Mouse (Mus musculus): ENCODE data around the gene Lelp1. TPM values are rescaled to one million over a fixed set of nuclear protein-coding genes. Genes with fewer than 3 reads are reported as not detected.

The Lelp1 gene
- total RNA-seq (2015) (not detected in 2 replicates), total RNA-seq (2017) (not detected in 2 replicates)

DNA sequence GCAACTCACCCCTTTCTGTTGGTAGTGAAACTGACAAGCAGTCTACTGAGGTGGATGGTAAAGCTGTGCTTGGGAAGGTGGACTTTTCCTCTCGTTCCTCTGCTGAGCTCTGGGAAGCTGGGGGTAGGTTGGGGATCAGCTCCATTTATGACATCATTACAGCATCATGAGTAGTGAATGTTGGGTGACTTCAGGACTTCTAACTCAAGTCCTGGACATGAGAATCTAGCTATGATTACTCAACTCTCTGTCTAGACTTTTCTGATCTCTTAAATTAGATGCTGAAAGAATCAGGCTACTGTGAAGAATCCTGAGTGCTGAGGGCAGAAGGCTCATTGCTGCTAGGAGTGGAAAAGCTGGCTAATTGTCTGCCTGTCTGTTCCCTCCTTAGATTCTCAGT lies at the start of gene Lelp1:
Gene Lelp1, minus strand, starts transcription at position 101 of the 400 bp plus-strand sequence.
- no peak for ATAC-seq (ENCODE audit: poor library complexity, severe bottlenecking)

DNA sequence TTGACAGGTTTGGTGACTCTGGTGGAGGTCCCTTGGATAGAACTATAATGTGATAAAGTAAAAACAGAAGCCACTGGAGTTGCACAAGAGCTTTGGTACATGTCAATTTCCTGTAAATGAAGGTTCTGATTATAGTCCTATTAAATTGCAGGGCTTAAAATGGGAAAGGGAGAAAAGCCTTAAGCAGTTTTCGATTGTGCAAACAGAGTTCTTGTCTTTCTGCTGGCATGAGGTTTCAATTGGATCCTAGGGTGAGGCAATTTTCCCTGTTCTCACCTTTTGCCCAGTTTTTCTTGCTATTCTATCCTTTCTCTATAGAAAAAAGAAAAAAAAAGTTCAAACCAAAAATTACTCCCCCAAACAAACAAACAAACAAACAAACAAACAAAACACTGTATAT lies 34.3 kb upstream of the Lelp1 start:
- no peak for ATAC-seq (ENCODE audit: poor library complexity, severe bottlenecking)

DNA sequence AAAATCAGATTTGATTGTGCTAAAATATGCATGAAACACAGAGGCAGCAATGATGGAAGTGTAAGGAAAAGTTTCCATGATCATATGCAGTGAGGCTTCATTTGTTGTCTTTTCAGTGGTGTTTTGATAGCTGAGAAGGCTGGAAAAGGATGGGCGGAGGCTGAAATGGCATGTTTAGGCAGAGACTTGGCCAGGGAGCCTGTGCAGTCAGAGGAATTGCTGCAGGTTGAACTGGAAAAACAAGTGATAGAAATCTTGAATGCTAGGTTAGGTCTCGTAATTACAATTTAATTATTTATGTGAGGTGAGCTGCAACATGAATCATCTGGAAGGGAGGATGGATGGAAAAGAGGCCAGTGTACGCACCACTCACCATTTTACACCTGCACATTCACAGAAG lies 27.3 kb upstream of the Lelp1 start:
- ATAC-seq (ENCODE audit: poor library complexity, severe bottlenecking): no peak

DNA sequence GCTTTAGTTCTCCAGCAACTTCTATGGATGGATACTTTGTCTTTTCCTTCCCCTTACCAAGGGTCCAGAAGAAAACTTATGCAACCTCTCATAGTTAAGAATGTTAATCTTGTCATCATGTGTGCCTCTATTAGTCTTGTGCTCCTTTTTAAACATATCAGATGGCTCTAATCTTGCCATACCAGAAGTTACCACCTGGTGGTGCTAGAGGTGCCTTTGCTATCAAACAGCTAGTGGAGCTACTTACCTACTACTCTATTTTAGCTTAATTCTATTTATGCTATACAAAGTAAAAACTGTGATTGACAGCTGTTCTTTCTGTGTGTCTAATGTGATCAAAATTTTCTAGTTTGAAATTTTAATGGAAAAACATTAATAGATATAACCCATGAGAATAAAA lies 10.8 kb upstream of the Lelp1 start:
- ATAC-seq (ENCODE audit: poor library complexity, severe bottlenecking): 0 out of 2 replicates have a peak, but pooled peaks have one; percentile 54

DNA sequence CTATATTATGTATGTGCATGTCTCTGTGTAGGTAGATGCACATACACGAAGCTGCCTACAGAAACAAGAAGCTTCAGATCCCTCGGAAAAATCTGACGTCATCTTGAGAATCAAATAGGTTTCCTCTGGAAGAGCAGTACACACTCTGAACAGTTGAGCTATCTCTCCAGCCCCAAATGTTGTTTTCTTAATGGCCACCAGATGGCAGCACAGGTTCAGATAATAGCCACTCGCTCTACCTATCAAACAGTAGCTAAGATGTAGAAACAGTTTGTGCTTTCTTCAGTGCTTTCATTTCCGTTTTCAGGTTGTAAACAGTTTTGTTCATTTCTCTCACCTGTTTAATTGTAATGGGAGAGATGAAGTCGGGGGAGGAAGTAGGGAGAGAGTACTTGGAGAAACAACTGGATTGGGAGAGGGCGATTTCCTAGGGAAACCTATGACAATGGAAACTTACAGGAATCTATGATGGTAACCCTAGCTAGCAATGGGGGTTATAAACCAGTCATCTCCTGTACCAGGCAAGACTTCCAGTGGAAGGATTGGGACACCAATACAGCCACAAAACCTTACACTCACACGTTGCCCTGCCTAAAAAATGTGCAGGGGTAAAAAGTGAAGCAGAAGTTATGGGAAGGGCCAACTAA lies 8.2 kb upstream of the Lelp1 start:
- peak; percentile 71 for ATAC-seq (ENCODE audit: poor library complexity, severe bottlenecking)

DNA sequence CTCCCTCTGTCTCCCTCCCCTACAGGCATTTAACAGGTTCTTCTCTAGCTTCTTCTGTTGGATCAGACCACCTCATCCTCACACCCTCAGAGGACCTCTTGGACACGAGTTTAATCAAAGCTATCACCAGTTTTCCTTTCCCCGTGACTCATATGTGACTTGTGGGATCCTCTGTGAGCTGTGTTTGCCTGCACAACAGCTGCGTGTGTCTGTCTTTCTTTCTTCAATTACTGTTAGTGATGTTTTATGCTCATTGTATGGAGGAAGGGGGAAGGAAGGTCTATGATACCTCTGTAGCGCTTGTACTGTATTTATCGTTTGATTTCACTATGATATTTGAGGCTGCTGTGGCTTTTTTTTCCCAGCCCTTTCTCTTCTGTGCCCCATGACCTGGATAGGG lies 5.4 kb upstream of the Lelp1 start:
- no peak for ATAC-seq (ENCODE audit: poor library complexity, severe bottlenecking)

DNA sequence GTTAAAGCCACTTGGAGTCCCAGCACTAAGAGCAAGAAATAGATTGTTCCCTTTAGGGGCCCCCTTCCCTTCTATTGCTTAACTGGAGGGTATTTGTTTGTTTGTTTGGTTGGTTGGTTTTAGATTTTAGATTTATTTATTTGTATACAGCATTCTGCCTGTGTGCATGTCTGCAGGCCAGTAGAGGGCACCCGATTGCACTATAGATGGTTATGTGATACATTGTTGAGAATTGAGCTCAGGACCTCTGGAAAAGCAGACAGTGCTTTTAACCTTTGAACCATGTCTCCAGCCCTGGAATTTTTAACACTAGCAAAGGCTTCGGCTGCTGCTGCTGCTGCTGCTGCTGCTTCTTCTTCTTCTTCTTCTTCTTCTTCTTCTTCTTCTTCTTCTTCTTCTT lies 4.9 kb upstream of the Lelp1 start:
- no peak for ATAC-seq (ENCODE audit: poor library complexity, severe bottlenecking)

DNA sequence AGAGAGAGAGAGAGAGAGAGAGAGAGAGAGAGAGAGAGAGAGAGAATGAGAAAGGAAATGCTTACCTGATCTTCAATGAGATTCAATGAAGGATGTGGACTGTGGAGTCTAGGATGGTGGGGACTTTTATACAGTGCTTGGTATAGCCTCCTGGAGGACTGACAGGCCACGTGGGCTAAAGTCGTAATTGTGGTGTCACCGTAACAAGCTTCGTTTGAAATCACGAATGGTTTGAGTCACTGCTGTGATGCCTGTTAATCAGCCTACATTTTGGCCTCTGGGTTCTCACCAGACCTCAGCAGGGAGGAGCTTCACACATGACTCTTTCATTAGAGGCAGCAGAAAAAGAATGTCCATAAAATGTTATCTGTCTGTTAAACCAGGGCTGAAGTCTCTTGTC lies 18.7 kb downstream of the Lelp1 start, which contains the start of gene Prr9:
Gene Prr9, minus strand, starts transcription at position 101 of the 400 bp plus-strand sequence.
- no peak for ATAC-seq (ENCODE audit: poor library complexity, severe bottlenecking)

DNA sequence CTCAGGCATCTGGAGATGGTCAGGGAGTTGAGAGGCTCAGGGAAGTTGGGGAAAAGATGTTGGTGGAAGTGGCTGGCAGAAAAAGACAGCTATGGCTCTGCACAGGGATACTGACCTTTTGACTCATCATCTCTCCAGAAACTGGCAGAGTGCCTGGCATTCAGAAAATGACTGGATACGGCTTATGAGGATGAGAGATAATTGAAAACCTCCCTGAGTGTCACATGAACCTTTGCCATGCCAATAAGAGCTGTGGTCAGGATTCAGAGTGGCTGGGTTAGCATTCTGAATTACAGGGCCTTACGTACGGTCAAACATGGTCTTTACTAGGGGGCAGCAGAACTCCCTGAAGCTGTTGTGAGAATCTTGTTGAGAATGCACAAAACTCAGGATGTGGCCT lies 21.6 kb downstream of the Lelp1 start:
- ATAC-seq (ENCODE audit: poor library complexity, severe bottlenecking): no peak

DNA sequence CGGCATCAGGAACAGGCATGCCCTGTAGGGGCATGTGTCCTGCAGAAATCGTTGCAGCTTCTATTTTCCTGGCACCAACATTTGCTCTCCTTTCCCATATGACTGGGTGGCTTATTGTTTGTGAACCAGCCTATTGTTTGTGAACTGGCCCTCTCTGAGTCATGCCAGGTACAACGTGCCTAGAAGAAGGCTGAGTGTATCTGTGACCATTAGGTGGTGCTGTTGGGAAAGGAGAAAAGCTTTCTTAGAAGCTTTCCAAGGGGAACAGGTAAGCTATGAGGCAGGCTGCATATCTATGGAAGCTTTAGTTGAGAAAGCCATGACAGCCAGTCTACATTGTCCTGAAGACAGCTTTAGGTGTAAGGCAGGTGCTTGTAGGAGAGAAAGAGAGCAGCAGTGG lies 24.6 kb downstream of the Lelp1 start:
- no peak for ATAC-seq (ENCODE audit: poor library complexity, severe bottlenecking)

DNA sequence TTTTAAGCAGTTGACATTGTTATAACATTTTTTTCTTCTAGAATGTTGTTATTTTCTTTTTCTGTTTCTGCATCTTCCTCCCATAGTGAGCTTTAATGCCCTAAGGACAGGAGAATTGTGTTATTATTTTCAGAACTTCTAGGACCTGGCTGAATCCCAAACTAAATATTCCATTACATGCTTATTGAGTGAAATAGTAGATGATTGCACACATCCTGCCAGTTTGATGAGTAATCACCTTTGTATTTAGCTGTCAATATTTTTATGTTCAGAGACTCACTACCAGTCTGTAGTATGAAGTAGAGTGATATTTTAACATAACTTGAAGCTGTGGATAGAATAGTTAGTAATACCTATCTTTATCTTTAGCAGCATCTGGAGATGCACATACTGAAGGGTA lies 31.0 kb downstream of the Lelp1 start:
- no peak for ATAC-seq (ENCODE audit: poor library complexity, severe bottlenecking)

DNA sequence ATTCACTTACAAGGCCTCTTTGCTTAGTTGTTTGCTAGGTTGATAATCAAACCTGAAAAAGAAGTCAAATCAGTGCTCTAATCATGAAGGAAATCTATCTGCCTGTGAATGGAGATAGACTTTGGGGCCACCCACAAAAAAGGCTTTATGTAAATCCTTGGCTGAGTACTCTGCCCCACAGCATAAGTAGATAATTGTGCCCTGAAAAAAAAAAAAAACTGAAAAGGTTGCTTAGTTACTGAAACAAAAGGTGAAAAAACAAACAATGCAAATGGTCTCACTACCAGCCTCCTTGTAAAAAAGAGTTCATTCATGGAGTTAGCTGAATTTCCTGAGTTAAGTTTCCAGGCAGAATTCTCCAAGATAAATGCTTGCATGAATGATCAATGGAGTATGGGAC lies 31.8 kb downstream of the Lelp1 start:
- ATAC-seq (ENCODE audit: poor library complexity, severe bottlenecking): no peak

DNA sequence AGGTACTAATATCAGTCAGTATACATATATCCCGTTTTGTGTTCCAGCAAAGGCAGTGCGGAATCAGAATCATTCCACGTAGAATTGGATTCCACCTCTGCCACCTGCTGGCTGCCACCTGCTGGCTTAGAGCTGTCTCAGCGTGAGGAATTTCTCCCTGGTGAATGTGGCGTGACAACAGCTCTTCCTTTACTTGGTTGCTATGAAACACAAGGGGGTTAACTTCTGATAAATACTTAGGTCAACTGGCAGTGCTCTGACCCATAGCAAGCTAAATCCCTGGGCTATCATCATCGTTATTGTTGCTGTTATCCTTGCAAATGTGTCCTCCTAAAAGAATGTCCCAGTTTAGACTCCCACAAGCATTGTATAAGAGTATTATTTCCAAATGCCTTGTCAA lies 36.0 kb downstream of the Lelp1 start:
- ATAC-seq (ENCODE audit: poor library complexity, severe bottlenecking): no peak

Other genes starting within 250 kb of the Lelp1 start
- gene Pglyrp3, start 128.2 kb downstream of the Lelp1 start, total RNA-seq (2015): not detected in 2 replicates
- not detected in 2 replicates for gene Pglyrp3, start 128.2 kb downstream of the Lelp1 start, total RNA-seq (2017)
- gene Lor, start 59.6 kb downstream of the Lelp1 start, total RNA-seq (2015): not detected in 2 replicates
- not detected in 2 replicates for gene Lor, start 59.6 kb downstream of the Lelp1 start, total RNA-seq (2017)
- not detected in 2 replicates for gene Prr9, start 18.8 kb downstream of the Lelp1 start, total RNA-seq (2015)
- not detected in 2 replicates for gene Prr9, start 18.8 kb downstream of the Lelp1 start, total RNA-seq (2017)
- gene Sprr2a1, start 73.1 kb upstream of the Lelp1 start, total RNA-seq (2015): not detected in 2 replicates
- not detected in 2 replicates for gene Sprr2a1, start 73.1 kb upstream of the Lelp1 start, total RNA-seq (2017)
- gene Sprr2a2, start 73.2 kb upstream of the Lelp1 start, total RNA-seq (2015): not detected in 2 replicates
- not detected in 2 replicates for gene Sprr2a2, start 73.2 kb upstream of the Lelp1 start, total RNA-seq (2017)
- gene Sprr2a3, start 142.7 kb upstream of the Lelp1 start, total RNA-seq (2015): not detected in 2 replicates
- gene Sprr2a3, start 142.7 kb upstream of the Lelp1 start, total RNA-seq (2017): not detected in 2 replicates
- gene Sprr2b, start 173.9 kb upstream of the Lelp1 start, total RNA-seq (2015): not detected in 2 replicates
- gene Sprr2b, start 173.9 kb upstream of the Lelp1 start, total RNA-seq (2017): not detected in 2 replicates
- gene Sprr2d, start 196.4 kb upstream of the Lelp1 start, total RNA-seq (2015): not detected in 2 replicates
- gene Sprr2d, start 196.4 kb upstream of the Lelp1 start, total RNA-seq (2017): not detected in 2 replicates
- not detected in 2 replicates for gene Sprr2e, start 209.4 kb upstream of the Lelp1 start, total RNA-seq (2015)
- not detected in 2 replicates for gene Sprr2e, start 209.4 kb upstream of the Lelp1 start, total RNA-seq (2017)
- gene Sprr2f, start 222.4 kb upstream of the Lelp1 start, total RNA-seq (2015): not detected in 2 replicates
- gene Sprr2f, start 222.4 kb upstream of the Lelp1 start, total RNA-seq (2017): not detected in 2 replicates
- gene Sprr2h, start 242.9 kb upstream of the Lelp1 start, total RNA-seq (2015): not detected in 2 replicates
- not detected in 2 replicates for gene Sprr2h, start 242.9 kb upstream of the Lelp1 start, total RNA-seq (2017)

All from megakaryocyte, adult 5-6 weeks (primary cell).